Mouse (Mus musculus) liver, embryonic 18 days (tissue): ENCODE data around the gene Prokr1. TPM values are rescaled to one million over a fixed set of nuclear protein-coding genes. Genes with fewer than 3 reads are reported as not detected.

ENCODE experiments used
- polyA plus RNA-seq: library from polyadenylated mRNA; depleted of rRNA; stranded (reverse); fragments of >200 nt; gene quantifications from 2 replicates; pipeline ENCODE4 v1.2.3, GENCODE M21; 2012; rRNA removed

Gene Prokr1
- 1.1 and 1.2 TPM in 2 replicates for polyA plus RNA-seq

DNA sequence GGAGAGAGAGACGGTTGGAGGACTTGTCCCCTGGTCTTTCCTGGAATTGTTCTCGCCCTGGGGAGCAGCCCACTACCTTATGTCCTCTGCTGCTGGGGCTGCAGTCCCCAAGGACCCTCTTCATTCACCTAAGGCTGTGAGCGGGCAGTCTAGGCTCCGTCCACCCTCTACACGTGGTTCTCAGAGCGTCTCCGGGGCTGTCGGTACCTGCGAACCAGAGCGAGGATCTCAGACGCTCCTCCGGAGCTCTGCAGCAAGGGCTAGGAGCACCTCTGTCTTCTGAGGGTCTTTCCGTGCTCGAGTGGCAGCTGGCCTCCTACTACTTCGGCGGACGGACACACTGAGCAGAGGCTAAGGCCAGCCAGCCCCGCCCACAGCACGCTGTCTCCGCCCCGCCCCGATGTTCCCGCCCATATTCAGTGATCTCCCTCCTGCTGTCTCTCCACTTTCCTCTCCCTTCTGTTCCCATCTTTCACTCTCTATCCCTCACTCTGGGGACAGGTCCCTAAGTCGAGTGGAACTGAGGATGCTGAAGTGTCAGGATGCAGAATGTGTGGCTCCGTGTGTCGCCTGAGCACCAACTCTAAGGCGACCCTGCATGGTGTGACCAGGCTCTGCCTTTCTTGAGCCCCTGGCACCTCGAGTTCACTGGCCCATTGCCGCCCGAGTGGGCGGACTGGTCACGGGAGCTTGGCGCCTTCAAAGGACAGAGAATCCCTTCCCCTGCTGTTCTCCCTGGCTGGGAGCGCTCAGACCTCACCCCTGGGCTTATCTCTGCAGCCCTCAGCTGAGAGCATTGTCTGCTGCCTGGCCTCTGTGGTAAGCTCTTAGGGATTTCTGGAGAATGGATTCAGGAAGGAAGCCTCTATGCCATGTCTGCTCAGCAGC lies at the start of gene Prokr1:
Gene Prokr1, minus strand, starts transcription at position 350 of the 888 bp plus-strand sequence.

GRCm38 (mm10) chr6:87532953-87533710 lies 57.4 kb downstream of the Prokr1 start, which contains the start of gene Arhgap25:
Gene Arhgap25 (minus strand): TSS chr6:87533259.

Other genes with a start within 250 kb of the Prokr1 start
- not detected in 2 replicates for gene Gkn1, start 239.8 kb downstream of the Prokr1 start, polyA plus RNA-seq
- gene Gkn2, start 217.4 kb downstream of the Prokr1 start, polyA plus RNA-seq: not detected in 2 replicates
- 0.05 TPM in 1 of 2 replicates, not detected in the other for gene Gkn3, start 201.8 kb downstream of the Prokr1 start, polyA plus RNA-seq
- 2.7 and 2.8 TPM in 2 replicates for gene Bmp10, start 161.7 kb downstream of the Prokr1 start, polyA plus RNA-seq
- 3.7 and 3.8 TPM in 2 replicates for gene Arhgap25, start 57.5 kb downstream of the Prokr1 start, polyA plus RNA-seq
- gene Aplf, start 81.5 kb upstream of the Prokr1 start, polyA plus RNA-seq: 5.6 and 5.9 TPM in 2 replicates
- gene Efcc1, start 140.1 kb upstream of the Prokr1 start, polyA plus RNA-seq: 0.20 and 0.25 TPM in 2 replicates
- gene Gp9, start 187.3 kb upstream of the Prokr1 start, polyA plus RNA-seq: 30.7 and 31.0 TPM in 2 replicates
- 24.1 and 26.3 TPM in 2 replicates for gene Rab43, start 221.4 kb upstream of the Prokr1 start, polyA plus RNA-seq
- gene Gm45140, start 245.1 kb upstream of the Prokr1 start, polyA plus RNA-seq: 1.4 and 1.5 TPM in 2 replicates
- gene Isy1, start 248.1 kb upstream of the Prokr1 start, polyA plus RNA-seq: 13.2 and 15.8 TPM in 2 replicates